Mouse (Mus musculus) bone marrow, adult 2 months (tissue): Measurements from ENCODE around the gene Srgap3.

Experiments
- CTCF ChIP-seq: fragments of 200-500 bp; IDR thresholded peaks from 2 replicates; pipeline ENCODE4 v1.5.1; 2011; ENCODE audit warnings: low read length, control low read depth; ENCODE audit not compliant: control insufficient read depth, insufficient read depth
- POLR2A ChIP-seq: fragments of 200-500 bp; IDR thresholded peaks from 2 replicates; pipeline ENCODE4 v1.6.1; 2011; ENCODE audit warnings: low read depth, mild to moderate bottlenecking, control low read depth, low read length, borderline replicate concordance; ENCODE audit not compliant: control insufficient read depth

DNA sequence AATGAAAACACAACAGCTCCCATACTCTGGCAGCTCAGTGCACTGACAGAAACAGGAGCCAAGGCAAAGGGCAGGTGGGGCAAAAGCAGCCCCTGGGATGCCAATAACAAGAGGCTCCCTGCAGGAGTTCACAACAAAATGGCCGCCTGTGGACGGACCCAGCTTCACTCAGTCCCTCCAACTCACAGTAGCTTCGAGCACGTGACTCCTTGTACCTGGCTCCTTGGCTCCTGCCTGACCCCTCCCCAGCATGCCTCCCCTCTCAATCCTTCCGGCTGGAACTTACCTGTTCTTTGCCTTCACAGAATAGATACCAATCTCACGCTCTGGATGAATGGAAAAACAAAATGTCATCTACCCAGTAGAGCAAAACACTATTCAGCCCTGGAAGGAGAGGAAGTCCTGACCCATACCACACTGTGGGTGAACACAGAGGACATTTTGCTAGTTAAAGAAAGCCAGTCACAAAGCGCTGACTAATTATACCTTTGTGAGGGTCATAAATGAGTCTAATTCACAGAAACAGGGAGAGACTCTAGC is 75.8 kb downstream of the Srgap3 start:
- TF ChIP-seq CTCF, result no peak
- TF ChIP-seq POLR2A, result no peak
